Mouse (Mus musculus) left cerebral cortex, adult 6 months (tissue): ENCODE results near the gene Trappc3. TPM values are rescaled to one million over a fixed set of nuclear protein-coding genes. Genes with fewer than 3 reads are reported as not detected.

Experiments used
- long read RNA-seq, 2 experiments: library from polyadenylated mRNA; unstranded; transcript quantifications; one replicate each; pipeline ENCODE4 v2.0.0; 2019 to 2020
- polyA plus RNA-seq: library from polyadenylated mRNA; unstranded; fragments of <200 nt; fragmentation: Nextera tagmentation; gene quantifications from 2 replicates; pipeline ENCODE4 v1.2.3, GENCODE M21; 2021

The Trappc3 gene
- 73.5 and 74.6 TPM in 2 replicates for polyA plus RNA-seq
- long read RNA-seq, experiment 1, transcript Trappc3-201 (5 exons, 1,336 nt): major isoform, 220 of 254 reads
- long read RNA-seq, experiment 1, partial matches to known transcripts: 6 of 254 reads
- long read RNA-seq, experiment 1, other reads (novel, unspliced or antisense): 28 of 254 reads
- long read RNA-seq, experiment 2, transcript Trappc3-201 (5 exons, 1,336 nt): major isoform, 65 of 72 reads
- long read RNA-seq, experiment 2, partial matches to known transcripts: 2 of 72 reads
- long read RNA-seq, experiment 2, other reads (novel, unspliced or antisense): 5 of 72 reads

DNA sequence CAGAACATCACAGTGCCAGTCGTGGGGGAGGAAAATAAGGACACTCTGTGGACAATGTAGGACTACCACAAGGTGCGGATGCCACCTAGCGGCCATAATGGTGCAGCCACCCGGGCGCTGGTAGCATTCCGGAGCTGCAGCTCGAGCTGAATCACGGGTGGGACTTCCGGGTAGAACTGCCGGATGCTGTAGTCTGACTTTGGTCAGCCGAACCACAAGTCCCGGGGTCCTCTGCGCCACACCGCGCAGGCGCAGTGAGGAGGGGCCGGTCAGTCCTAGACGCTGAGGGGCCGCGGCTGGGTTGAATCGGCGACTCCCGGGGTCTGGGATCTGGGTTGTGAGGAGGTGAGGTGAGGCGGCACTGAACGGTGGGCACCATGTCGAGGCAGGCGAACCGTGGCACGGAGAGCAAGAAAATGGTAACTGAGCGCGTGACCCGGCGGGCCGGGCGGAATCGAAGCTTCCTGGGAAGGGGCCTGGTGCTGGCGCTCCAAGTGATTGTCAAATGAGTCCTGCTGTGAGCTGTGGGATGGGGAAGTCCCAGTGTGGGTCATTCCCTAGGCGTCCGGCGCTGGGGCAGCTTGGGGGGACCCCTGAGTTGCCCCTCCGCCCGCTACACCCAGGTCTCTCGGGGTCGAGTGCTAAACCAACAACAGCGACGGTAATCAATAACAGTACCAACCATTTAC is at the start of gene Trappc3:
Gene Trappc3, plus strand, starts transcription at position 207 of the 689 bp plus-strand sequence.

GRCm38 (mm10) chr4:126256131-126256791 is 5.9 kb upstream of the Trappc3 start, which contains the start of gene Map7d1:
Gene Map7d1, minus strand, starts transcription at chr4:126256343.

GRCm38 (mm10) chr4:126286492-126286891 is 24.4 kb downstream of the Trappc3 start, which contains the start of gene Col8a2:
Gene Col8a2, plus strand, starts transcription at chr4:126286793.

DNA sequence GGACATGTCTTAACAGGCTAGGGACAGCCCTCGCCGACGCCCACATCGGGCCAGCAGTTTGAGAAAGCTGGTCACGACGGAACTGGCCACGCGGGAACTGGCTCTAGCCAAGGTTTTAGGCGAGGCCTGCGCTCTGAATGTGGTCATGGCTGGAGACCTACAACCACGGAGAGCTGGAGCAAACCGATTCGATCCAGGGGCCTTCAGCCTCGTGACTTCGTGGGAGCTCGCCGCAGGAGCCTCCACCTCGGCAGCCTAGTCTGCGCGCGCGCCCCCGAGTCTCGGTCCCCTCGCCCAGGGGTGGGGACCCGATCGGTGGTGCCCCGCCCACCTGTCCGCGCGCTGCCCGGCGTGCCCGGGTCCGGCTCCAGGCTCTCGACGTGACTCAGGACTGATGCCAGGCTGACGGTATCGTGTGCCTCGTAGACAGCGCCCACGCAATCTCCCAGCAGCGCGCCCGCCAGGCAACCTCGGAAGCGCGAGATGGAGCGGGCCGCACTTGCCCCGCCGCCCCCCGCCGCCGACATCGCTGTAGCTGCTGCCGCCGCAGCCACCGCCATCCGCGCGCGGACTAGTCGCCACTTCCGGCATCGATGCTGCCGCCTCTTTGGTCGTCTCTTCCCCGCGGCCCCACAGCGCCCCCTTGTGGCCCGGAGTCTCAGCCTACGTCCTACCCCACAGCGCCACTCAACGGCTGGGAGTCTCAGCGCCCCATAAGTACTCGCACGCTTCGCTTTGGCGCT is 59.2 kb downstream of the Trappc3 start, which contains the start of gene Adprhl2:
Gene Adprhl2, minus strand, starts transcription at position 593 of the 743 bp plus-strand sequence.

DNA sequence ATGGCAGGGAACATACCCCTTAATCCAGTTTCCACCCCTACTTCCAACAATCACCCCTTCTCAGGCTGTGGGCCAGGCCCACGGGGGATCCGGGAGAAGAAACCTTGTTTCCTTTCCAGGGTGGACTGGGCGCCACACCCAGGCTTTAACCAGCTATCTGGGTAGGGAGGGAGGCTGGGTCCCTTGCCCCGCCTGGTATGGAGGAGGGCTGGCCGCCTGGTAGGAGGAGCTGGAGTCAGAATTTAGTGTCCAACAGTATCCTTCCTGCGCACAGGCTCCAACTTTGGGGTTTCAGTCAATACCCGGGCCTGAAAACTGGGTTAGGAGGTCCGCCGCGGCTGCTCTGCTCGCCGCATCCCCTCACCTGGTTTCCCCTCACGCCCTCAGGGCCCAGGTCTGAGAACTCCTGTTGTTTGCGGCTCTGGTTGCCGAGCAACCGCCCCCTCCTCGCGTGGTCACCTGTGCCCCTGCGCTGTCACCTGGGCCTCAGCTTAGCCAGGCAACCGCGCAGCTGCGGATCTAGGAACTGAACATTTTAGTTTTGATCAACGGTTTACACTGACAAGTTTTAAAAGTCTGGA is 63.2 kb downstream of the Trappc3 start, which contains the start of gene Tekt2:
Gene Tekt2, minus strand, starts transcription at position 408 of the 581 bp plus-strand sequence.

Other genes with a start within 250 kb of the Trappc3 start
- 1.5 and 2.0 TPM in 2 replicates for gene Csf3r, start 237.8 kb upstream of the Trappc3 start, polyA plus RNA-seq
- 101 and 105 TPM in 2 replicates for gene Mrps15, start 215.4 kb upstream of the Trappc3 start, polyA plus RNA-seq
- 65.4 and 83.2 TPM in 2 replicates for gene Oscp1, start 203.8 kb upstream of the Trappc3 start, polyA plus RNA-seq
- gene Lsm10, start 165.7 kb upstream of the Trappc3 start, polyA plus RNA-seq: 26.2 and 39.1 TPM in 2 replicates
- 3.8 and 13.2 TPM in 2 replicates for gene Stk40, start 158.4 kb upstream of the Trappc3 start, polyA plus RNA-seq
- gene Eva1b, start 114.6 kb upstream of the Trappc3 start, polyA plus RNA-seq: 6.0 and 6.6 TPM in 2 replicates
- gene Sh3d21, start 98.8 kb upstream of the Trappc3 start, polyA plus RNA-seq: 0.35 and 0.39 TPM in 2 replicates
- 41.6 and 45.4 TPM in 2 replicates for gene Thrap3, start 59.6 kb upstream of the Trappc3 start, polyA plus RNA-seq
- gene Map7d1, start 6.0 kb upstream of the Trappc3 start, polyA plus RNA-seq: 24.3 and 105 TPM in 2 replicates
- 0.32 and 0.48 TPM in 2 replicates for gene Col8a2, start 24.5 kb downstream of the Trappc3 start, polyA plus RNA-seq
- 27.0 TPM in 2 replicates for gene Adprhl2, start 59.4 kb downstream of the Trappc3 start, polyA plus RNA-seq
- gene Tekt2, start 63.4 kb downstream of the Trappc3 start, polyA plus RNA-seq: 0.11 and 0.72 TPM in 2 replicates
- 6.3 and 6.5 TPM in 2 replicates for gene Ago3, start 167.2 kb downstream of the Trappc3 start, polyA plus RNA-seq
- gene Ago1, start 206.3 kb downstream of the Trappc3 start, polyA plus RNA-seq: 6.4 and 16.3 TPM in 2 replicates